Mouse (Mus musculus): ENCODE data around the gene Mutyh. TPM values are rescaled to one million over a fixed set of nuclear protein-coding genes. Genes with fewer than 3 reads are reported as not detected.

The Mutyh gene
- polyA plus RNA-seq, 1 experiment from 2014 or later, result 12.0 TPM

GRCm38 (mm10) chr4:116811012-116811411, 3.5 kb downstream of the Mutyh start:
- H3K36me3 ChIP-seq (ENCODE audit: control insufficient read depth, insufficient read depth, low read length), result no peaks in the 10 kb centered on the region; the same call in none of the 2 replicates
- no peak for ATAC-seq (replicated peaks; ENCODE audit: insufficient number of reproducible peaks, low FRiP score, low TSS enrichment)
- H3K9ac ChIP-seq (ENCODE audit: low read depth, low read length), result no peak overlapping the region
- peaks cover 4% of the 10 kb centered on the region; the same call in 1 of the 2 replicates for H3K4me1 ChIP-seq (ENCODE audit: control insufficient read depth, insufficient read depth, low read length)
- H3K9me3 ChIP-seq (replicated peaks; ENCODE audit: control insufficient read depth, low read length), result no peaks in the 10 kb centered on the region
- WGBS (ENCODE audit: insufficient replicate concordance), result 63% methylated on average over 3 of the region's 3 CpGs
- H3K4me3 ChIP-seq (ENCODE audit: low read depth, low read length), result no peak overlapping the region
- H3K4me2 ChIP-seq, result no peak overlapping the region
- no peak overlapping the region for H3K27ac ChIP-seq (ENCODE audit: low read depth, low read length)
- no peaks in the 10 kb centered on the region for H3K27me3 ChIP-seq (ENCODE audit: control insufficient read depth, insufficient read depth, low read length)

GRCm38 (mm10) chr4:116815276-116815675, 7.8 kb downstream of the Mutyh start:
- no peak overlapping the region for H3K27ac ChIP-seq (ENCODE audit: low read depth, low read length)

GRCm38 (mm10) chr4:116817486-116817885, 10.0 kb downstream of the Mutyh start:
- H3K4me2 ChIP-seq, result no peak overlapping the region
- H3K4me1 ChIP-seq (ENCODE audit: control insufficient read depth, insufficient read depth, low read length), result peaks cover 8% of the 10 kb centered on the region; the same call in 1 of the 2 replicates
- H3K27me3 ChIP-seq (ENCODE audit: control insufficient read depth, insufficient read depth, low read length), result peaks cover 19% of the 10 kb centered on the region
- H3K36me3 ChIP-seq (ENCODE audit: control insufficient read depth, insufficient read depth, low read length), result no peaks in the 10 kb centered on the region; the same call in none of the 2 replicates
- H3K9me3 ChIP-seq (replicated peaks; ENCODE audit: control insufficient read depth, low read length), result no peaks in the 10 kb centered on the region
- no peak overlapping the region for H3K4me3 ChIP-seq (ENCODE audit: low read depth, low read length)
- no peak overlapping the region for H3K27ac ChIP-seq (ENCODE audit: low read depth, low read length)
- no peak for ATAC-seq (replicated peaks; ENCODE audit: insufficient number of reproducible peaks, low FRiP score, low TSS enrichment)
- 85% methylated on average over 6 of the region's 6 CpGs for WGBS (ENCODE audit: insufficient replicate concordance)
- H3K9ac ChIP-seq (ENCODE audit: low read depth, low read length), result no peak overlapping the region

More at GRCm38 (mm10) chr4:116815276-116815675, 7.8 kb downstream of the Mutyh start:
- ATAC-seq (replicated peaks; ENCODE audit: insufficient number of reproducible peaks, low FRiP score, low TSS enrichment), result no peak
- Histone ChIP-seq H3K9ac (ENCODE audit: low read depth, low read length) (no peak overlapping the region), H3K4me1 (ENCODE audit: control insufficient read depth, insufficient read depth, low read length) (0 out of 2 replicates have a peak, but pooled peaks cover under 1% of the 10 kb centered on the region), H3K4me3 (ENCODE audit: low read depth, low read length) (no peak overlapping the region), H3K9me3 (replicated peaks; ENCODE audit: control insufficient read depth, low read length) (no peaks in the 10 kb centered on the region), H3K4me2 (no peak overlapping the region), H3K36me3 (ENCODE audit: control insufficient read depth, insufficient read depth, low read length) (no peaks in the 10 kb centered on the region; the same call in none of the 2 replicates), H3K27me3 (ENCODE audit: control insufficient read depth, insufficient read depth, low read length) (peaks cover 10% of the 10 kb centered on the region)
- WGBS (ENCODE audit: insufficient replicate concordance), result 81% methylated on average over 5 of the region's 5 CpGs

- no peaks in the 10 kb centered on the region for H3K9me3 ChIP-seq (replicated peaks; ENCODE audit: control insufficient read depth, low read length)
- no peak overlapping the region for H3K27ac ChIP-seq (ENCODE audit: low read depth, low read length)
- peaks cover 19% of the 10 kb centered on the region for H3K27me3 ChIP-seq (ENCODE audit: control insufficient read depth, insufficient read depth, low read length)
- H3K4me1 ChIP-seq (ENCODE audit: control insufficient read depth, insufficient read depth, low read length), result peaks cover 12% of the 10 kb centered on the region; the same call in 1 of the 2 replicates
- peak overlapping the region; percentile 72; the same call in 1 of the 2 replicates for H3K9ac ChIP-seq (ENCODE audit: low read depth, low read length)
- WGBS (ENCODE audit: insufficient replicate concordance), result 20% methylated on average over 32 of the region's 32 CpGs
- H3K36me3 ChIP-seq (ENCODE audit: control insufficient read depth, insufficient read depth, low read length), result no peaks in the 10 kb centered on the region; the same call in none of the 2 replicates
- peak overlapping the region; percentile 54 for H3K4me3 ChIP-seq (ENCODE audit: low read depth, low read length)
- ATAC-seq (replicated peaks; ENCODE audit: insufficient number of reproducible peaks, low FRiP score, low TSS enrichment), result 0 out of 2 replicates have a peak, but pooled peaks have one; percentile 9
- H3K4me2 ChIP-seq, result peak overlapping the region; percentile 99
These were observed 12.7 kb downstream of the Mutyh start for GRCm38 (mm10) chr4:116819968-116820901.

- Histone ChIP-seq H3K36me3 (ENCODE audit: control insufficient read depth, insufficient read depth, low read length) (no peaks in the 10 kb centered on the region; the same call in 1 of the 2 replicates), H3K27me3 (ENCODE audit: control insufficient read depth, insufficient read depth, low read length) (peaks cover 19% of the 10 kb centered on the region), H3K4me2 (peak overlapping the region; percentile 99), H3K27ac (ENCODE audit: low read depth, low read length) (no peak overlapping the region), H3K9me3 (replicated peaks; ENCODE audit: control insufficient read depth, low read length) (no peaks in the 10 kb centered on the region), H3K4me1 (ENCODE audit: control insufficient read depth, insufficient read depth, low read length) (peaks cover 15% of the 10 kb centered on the region; the same call in 1 of the 2 replicates), H3K9ac (ENCODE audit: low read depth, low read length) (peak overlapping the region; percentile 72), H3K4me3 (ENCODE audit: low read depth, low read length) (peak overlapping the region; percentile 54)
- WGBS (ENCODE audit: insufficient replicate concordance), result under 1% methylated on average over 51 of the region's 51 CpGs
- peak; percentile 71 for ATAC-seq (replicated peaks; ENCODE audit: insufficient number of reproducible peaks, low FRiP score, low TSS enrichment)
These were observed 13.6 kb downstream of the Mutyh start for GRCm38 (mm10) chr4:116820902-116821693.

- peak within 1 kb of the TSS; percentile 99 for H3K4me2 ChIP-seq
- H3K27ac ChIP-seq (ENCODE audit: low read depth, low read length), result no peak within 1 kb of the TSS
- H3K9me3 ChIP-seq (replicated peaks; ENCODE audit: control insufficient read depth, low read length), result no peaks in the 10 kb centered on the region
- peaks cover 15% of the 10 kb centered on the region; the same call in 1 of the 2 replicates for H3K4me1 ChIP-seq (ENCODE audit: control insufficient read depth, insufficient read depth, low read length)
- no peaks in the 10 kb centered on the region; the same call in 1 of the 2 replicates for H3K36me3 ChIP-seq (ENCODE audit: control insufficient read depth, insufficient read depth, low read length)
- H3K27me3 ChIP-seq (ENCODE audit: control insufficient read depth, insufficient read depth, low read length), result peaks cover 19% of the 10 kb centered on the region
- peak within 1 kb of the TSS; percentile 54 for H3K4me3 ChIP-seq (ENCODE audit: low read depth, low read length)
- ATAC-seq (replicated peaks; ENCODE audit: insufficient number of reproducible peaks, low FRiP score, low TSS enrichment), result no peak
- 12% methylated on average over 9 of the region's 9 CpGs for WGBS (ENCODE audit: insufficient replicate concordance)
- H3K9ac ChIP-seq (ENCODE audit: low read depth, low read length), result peak within 1 kb of the TSS; percentile 72
These were observed 14.1 kb downstream of the Mutyh start, which contains the start of gene Hpdl for GRCm38 (mm10) chr4:116821694-116822016. Gene Hpdl (minus strand): TSS chr4:116821707.

- under 1% methylated on average over 29 of the region's 29 CpGs for WGBS (ENCODE audit: insufficient replicate concordance)
- Histone ChIP-seq H3K4me1 (ENCODE audit: control insufficient read depth, insufficient read depth, low read length) (peaks cover 15% of the 10 kb centered on the region; the same call in 1 of the 2 replicates), H3K9ac (ENCODE audit: low read depth, low read length) (peak overlapping the region; percentile 85), H3K36me3 (ENCODE audit: control insufficient read depth, insufficient read depth, low read length) (no peaks in the 10 kb centered on the region), H3K4me2 (peak overlapping the region; percentile 79), H3K9me3 (replicated peaks; ENCODE audit: control insufficient read depth, low read length) (no peaks in the 10 kb centered on the region), H3K27ac (ENCODE audit: low read depth, low read length) (peak overlapping the region; percentile 79; the same call in 1 of the 2 replicates), H3K4me3 (ENCODE audit: low read depth, low read length) (peak overlapping the region; percentile 65), H3K27me3 (ENCODE audit: control insufficient read depth, insufficient read depth, low read length) (peaks cover 15% of the 10 kb centered on the region)
- ATAC-seq (replicated peaks; ENCODE audit: insufficient number of reproducible peaks, low FRiP score, low TSS enrichment), result peak; percentile 29; the same call in 1 of the 2 replicates
These were observed 17.1 kb downstream of the Mutyh start for GRCm38 (mm10) chr4:116824541-116825004.

GRCm38 (mm10) chr4:116827819-116828218, 20.3 kb downstream of the Mutyh start:
- no peak overlapping the region for H3K9ac ChIP-seq (ENCODE audit: low read depth, low read length)
- no peak for ATAC-seq (replicated peaks; ENCODE audit: insufficient number of reproducible peaks, low FRiP score, low TSS enrichment)
- no peaks in the 10 kb centered on the region for H3K36me3 ChIP-seq (ENCODE audit: control insufficient read depth, insufficient read depth, low read length)
- H3K4me1 ChIP-seq (ENCODE audit: control insufficient read depth, insufficient read depth, low read length), result peaks cover 6% of the 10 kb centered on the region; the same call in 1 of the 2 replicates
- no peaks in the 10 kb centered on the region for H3K27me3 ChIP-seq (ENCODE audit: control insufficient read depth, insufficient read depth, low read length)
- H3K4me2 ChIP-seq, result no peak overlapping the region
- no peak overlapping the region for H3K27ac ChIP-seq (ENCODE audit: low read depth, low read length)
- no peaks in the 10 kb centered on the region for H3K9me3 ChIP-seq (replicated peaks; ENCODE audit: control insufficient read depth, low read length)
- H3K4me3 ChIP-seq (ENCODE audit: low read depth, low read length), result no peak overlapping the region
- 2% methylated on average over 4 of the region's 4 CpGs for WGBS (ENCODE audit: insufficient replicate concordance)
